Mouse (Mus musculus) liver, embryonic 13.5 days (tissue): ENCODE measurements around the gene Smagp. TPM values are rescaled to one million over a fixed set of nuclear protein-coding genes. Genes with fewer than 3 reads are reported as not detected.

Experiments used
- ATAC-seq: fragments of 200-750 bp; cut with Nextera tagmentation; 2 replicates; pipeline ENCODE4 v1.8.0; 2017; ENCODE audit warnings: low read depth, mild to moderate bottlenecking, moderate number of reproducible peaks, moderate library complexity
- DNase-seq: peaks from one replicate; pipeline ENCODE4 v3.0.0; 2022
- H3K27ac ChIP-seq: fragments of 300-500 bp; sonication (generic); 2 replicates; pipeline ENCODE4 v1.5.1; 2015; ENCODE audit warnings: moderate library complexity, mild to moderate bottlenecking, inconsistent platforms
- H3K27me3 ChIP-seq: fragments of 300-500 bp; sonication (generic); 2 replicates; pipeline ENCODE4 v1.6.1; 2015; ENCODE audit warnings: mild to moderate bottlenecking, inconsistent platforms
- H3K36me3 ChIP-seq: fragments of 300-500 bp; sonication (generic); 2 replicates; pipeline ENCODE4 v1.6.1; 2015; ENCODE audit warnings: mild to moderate bottlenecking, inconsistent platforms
- H3K4me1 ChIP-seq: fragments of 300-500 bp; sonication (generic); replicated peaks from 2 replicates; pipeline ENCODE4 v1.6.1; 2015; ENCODE audit warnings: inconsistent platforms
- H3K4me2 ChIP-seq: fragments of 300-500 bp; sonication (generic); 2 replicates; pipeline ENCODE4 v1.6.1; 2015; ENCODE audit warnings: inconsistent platforms, mild to moderate bottlenecking, moderate library complexity
- H3K4me3 ChIP-seq: fragments of 300-500 bp; sonication (generic); replicated peaks from 2 replicates; pipeline ENCODE4 v1.5.1; 2015; ENCODE audit warnings: mild to moderate bottlenecking, inconsistent platforms
- H3K9ac ChIP-seq: fragments of 300-500 bp; sonication (generic); 2 replicates; pipeline ENCODE4 v1.6.1; 2015; ENCODE audit warnings: mild to moderate bottlenecking, inconsistent platforms
- H3K9me3 ChIP-seq: fragments of 300-500 bp; sonication (generic); replicated peaks from 2 replicates; pipeline ENCODE4 v1.6.1; 2016; ENCODE audit warnings: inconsistent platforms
- WGBS: fragments of 180-500 bp; shearing (Covaris S2); methylation state at CpG from one replicate; pipeline ENCODE4 v1.1.7; 2015; ENCODE audit not compliant: insufficient replicate concordance; 5-methylcytosine and 5-hydroxymethylcytosine counted together
- polyA plus RNA-seq: library from polyadenylated mRNA; unstranded; fragments of >200 nt; fragmentation: Nextera tagmentation; extraction: Ambion mirVana; gene quantifications from 2 replicates; pipeline ENCODE4 v1.2.1, GENCODE M21; 2015

Smagp gene
- 7.7 and 7.9 TPM in 2 replicates for polyA plus RNA-seq

- ATAC-seq (peak; percentile 47), DNase-seq (no peak)
- H3K36me3 ChIP-seq: peaks cover 7% of the 10 kb centered on the region; the same call in 1 of the 2 replicates
- WGBS: under 1% methylated on average over 75 of the region's 77 CpGs
- no peak within 1 kb of the TSS for H3K27ac ChIP-seq
- peak within 1 kb of the TSS; percentile 76 for H3K4me2 ChIP-seq
- H3K9me3 ChIP-seq: no peaks in the 10 kb centered on the region
- peak within 1 kb of the TSS; percentile 59 for H3K9ac ChIP-seq
- peaks cover 38% of the 10 kb centered on the region for H3K4me1 ChIP-seq
- H3K27me3 ChIP-seq: peaks cover 60% of the 10 kb centered on the region
- H3K4me3 ChIP-seq: peak within 1 kb of the TSS; percentile 62
Measured at GRCm38 (mm10) chr15:100636700-100637501, at the start of gene Smagp. Gene Smagp, minus strand, starts transcription at chr15:100636940.

DNA sequence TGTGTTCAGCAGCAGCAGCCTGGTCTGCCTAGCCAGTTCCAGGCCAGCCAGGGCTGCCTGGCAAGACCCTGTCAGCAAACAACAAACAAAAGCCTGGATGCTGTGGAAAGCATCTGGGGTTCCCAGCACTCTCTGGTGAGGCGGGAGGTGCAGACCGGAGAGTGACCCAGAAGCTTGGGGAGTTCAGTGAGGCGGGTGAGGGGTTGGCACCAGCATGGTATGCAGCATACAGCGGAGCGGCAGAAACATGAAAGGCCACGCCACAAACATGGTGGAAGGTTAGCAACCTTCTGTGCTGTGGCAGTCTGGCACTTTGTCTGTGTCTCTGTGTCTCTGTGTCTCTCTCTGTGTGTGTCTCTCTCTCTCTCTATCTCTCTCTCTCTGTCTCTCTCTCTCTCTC, 49.7 kb upstream of the Smagp start:
- Histone ChIP-seq H3K27ac (peak overlapping the region; percentile 73), H3K4me3 (0 out of 2 replicates have a peak overlapping the region, but pooled peaks have one; percentile 27), H3K27me3 (no peaks in the 10 kb centered on the region), H3K4me2 (peak overlapping the region; percentile 49), H3K9ac (peak overlapping the region; percentile 37; the same call in 1 of the 2 replicates), H3K36me3 (no peaks in the 10 kb centered on the region), H3K4me1 (peaks cover 40% of the 10 kb centered on the region), H3K9me3 (peaks cover 4% of the 10 kb centered on the region; the same call in 1 of the 2 replicates)
- WGBS: 73% methylated on average over 6 of the region's 6 CpGs
- ATAC-seq (no peak), DNase-seq (no peak)

DNA sequence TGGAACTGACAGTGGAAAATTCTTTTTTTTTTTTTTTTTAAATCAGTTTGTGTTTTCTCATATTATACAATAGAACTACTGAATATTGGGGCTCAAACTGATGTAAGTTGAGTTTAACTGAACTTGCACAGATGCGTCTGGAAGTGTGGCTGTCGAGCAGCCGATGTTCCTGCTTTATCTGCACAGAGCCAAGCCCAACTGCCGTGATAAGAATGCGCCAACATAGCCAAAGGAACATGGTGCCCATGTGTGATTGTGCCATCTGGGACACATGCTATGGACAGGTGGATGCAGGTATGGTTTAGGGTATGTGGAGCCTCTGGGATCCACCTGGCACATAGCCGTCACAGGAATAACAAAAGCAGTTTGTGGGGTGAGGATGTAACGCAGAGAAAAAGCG, 49.1 kb upstream of the Smagp start:
- peak overlapping the region; percentile 73 for H3K27ac ChIP-seq
- H3K4me1 ChIP-seq: peaks cover 44% of the 10 kb centered on the region
- no peak for DNase-seq

DNA sequence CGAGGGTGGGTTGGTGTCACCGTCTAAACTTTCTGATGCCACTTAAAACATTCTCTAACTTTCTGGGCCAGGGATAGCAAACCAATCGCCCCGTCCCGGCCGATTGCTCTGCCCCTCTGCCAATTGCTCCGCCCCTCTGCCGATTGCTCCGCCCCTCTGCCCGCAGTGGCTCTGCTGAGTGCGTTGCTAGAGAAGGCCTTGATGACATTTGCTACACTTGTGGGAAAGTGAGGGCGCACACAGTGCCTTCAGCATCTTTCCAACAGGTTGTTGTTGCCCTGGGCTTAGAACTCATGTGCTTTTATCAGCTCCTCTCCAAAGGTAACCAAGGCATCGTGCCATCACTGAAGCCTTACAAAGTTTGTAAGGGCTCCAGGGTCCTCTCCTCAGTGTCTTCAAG, 48.5 kb upstream of the Smagp start:
- DNase-seq (no peak), ATAC-seq (peak; percentile 43; the same call in 1 of the 2 replicates)
- peak overlapping the region; percentile 39 for H3K4me2 ChIP-seq
- peak overlapping the region; percentile 7; the same call in 1 of the 2 replicates for H3K4me3 ChIP-seq
- 21% methylated on average over 13 of the region's 13 CpGs for WGBS
- peaks cover 50% of the 10 kb centered on the region for H3K4me1 ChIP-seq
- peaks cover 3% of the 10 kb centered on the region; the same call in 1 of the 2 replicates for H3K9me3 ChIP-seq
- no peaks in the 10 kb centered on the region for H3K36me3 ChIP-seq
- H3K27ac ChIP-seq: peak overlapping the region; percentile 62
- 0 out of 2 replicates have a peak overlapping the region, but pooled peaks have one; percentile 19 for H3K9ac ChIP-seq
- H3K27me3 ChIP-seq: no peaks in the 10 kb centered on the region

More for the DNA sequence above, 49.1 kb upstream of the Smagp start:
- H3K27me3 ChIP-seq: no peaks in the 10 kb centered on the region
- peak overlapping the region; percentile 49 for H3K4me2 ChIP-seq
- ATAC-seq: peak; percentile 72
- WGBS: 38% methylated on average over 8 of the region's 8 CpGs
- no peak overlapping the region for H3K9ac ChIP-seq
- H3K4me3 ChIP-seq: no peak overlapping the region
- H3K9me3 ChIP-seq: peaks cover 4% of the 10 kb centered on the region; the same call in 1 of the 2 replicates
- H3K36me3 ChIP-seq: no peaks in the 10 kb centered on the region

- Histone ChIP-seq H3K27me3 (no peaks in the 10 kb centered on the region), H3K4me1 (peaks cover 58% of the 10 kb centered on the region), H3K36me3 (no peaks in the 10 kb centered on the region), H3K4me2 (peak overlapping the region; percentile 39; the same call in 1 of the 2 replicates), H3K9ac (no peak overlapping the region), H3K27ac (no peak overlapping the region), H3K4me3 (no peak overlapping the region), H3K9me3 (no peaks in the 10 kb centered on the region)
- ATAC-seq (no peak), DNase-seq (no peak)
- 60% methylated on average over 10 of the region's 10 CpGs for WGBS
Measured at GRCm38 (mm10) chr15:100684450-100684849, 47.7 kb upstream of the Smagp start.

DNA sequence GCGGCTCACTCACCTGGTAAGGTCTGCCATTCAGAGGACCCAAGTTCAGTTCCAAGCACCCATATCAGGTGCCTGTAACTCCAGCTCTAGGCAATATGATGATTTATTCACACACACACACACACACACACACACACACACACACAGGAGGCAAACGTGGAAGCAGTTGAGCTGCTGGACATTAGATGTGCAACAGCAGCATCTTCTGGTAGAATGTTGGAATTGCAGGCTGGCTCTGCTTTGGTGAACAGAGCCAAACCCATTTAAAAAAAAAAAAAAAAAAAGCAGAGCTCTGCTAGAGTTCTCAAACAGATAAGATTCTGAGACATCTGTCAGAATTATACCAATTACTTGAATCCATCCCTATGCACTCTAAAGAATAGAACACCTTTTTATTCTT, 46.3 kb upstream of the Smagp start:
- WGBS: 44% methylated on average over 2 of the region's 2 CpGs
- H3K9ac ChIP-seq: no peak overlapping the region
- H3K27ac ChIP-seq: no peak overlapping the region
- ATAC-seq (0 out of 2 replicates have a peak, but pooled peaks have one; percentile 18), DNase-seq (peak; percentile 71)
- no peak overlapping the region for H3K4me3 ChIP-seq
- no peak overlapping the region for H3K4me2 ChIP-seq
- peaks cover 67% of the 10 kb centered on the region for H3K4me1 ChIP-seq
- H3K36me3 ChIP-seq: no peaks in the 10 kb centered on the region
- no peaks in the 10 kb centered on the region for H3K9me3 ChIP-seq
- no peaks in the 10 kb centered on the region for H3K27me3 ChIP-seq

DNA sequence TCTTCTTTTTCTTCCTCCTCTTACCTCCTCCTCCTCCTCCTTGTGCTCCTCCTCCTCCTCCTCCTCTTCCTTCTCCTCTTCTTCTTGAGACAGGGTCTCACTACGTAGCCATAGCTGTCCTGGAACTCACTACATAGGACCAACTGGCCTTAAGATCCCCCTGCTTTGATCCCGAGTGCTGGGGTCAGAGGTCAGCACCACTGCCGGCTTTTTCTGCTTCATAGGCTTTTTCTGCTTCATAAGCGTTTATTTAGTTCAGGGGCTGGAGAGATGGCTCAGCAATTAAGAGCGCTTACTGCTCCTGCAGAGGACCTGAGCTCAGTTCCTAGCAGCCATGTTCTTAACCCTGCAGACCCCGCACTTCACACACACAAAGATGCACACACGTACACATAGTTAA, 45.0 kb upstream of the Smagp start:
- Histone ChIP-seq H3K27me3 (no peaks in the 10 kb centered on the region), H3K4me1 (peaks cover 55% of the 10 kb centered on the region), H3K9me3 (no peaks in the 10 kb centered on the region), H3K27ac (no peak overlapping the region), H3K4me3 (no peak overlapping the region), H3K4me2 (no peak overlapping the region), H3K9ac (no peak overlapping the region), H3K36me3 (no peaks in the 10 kb centered on the region)
- 54% methylated on average over 7 of the region's 7 CpGs for WGBS
- DNase-seq (no peak), ATAC-seq (no peak)

DNA sequence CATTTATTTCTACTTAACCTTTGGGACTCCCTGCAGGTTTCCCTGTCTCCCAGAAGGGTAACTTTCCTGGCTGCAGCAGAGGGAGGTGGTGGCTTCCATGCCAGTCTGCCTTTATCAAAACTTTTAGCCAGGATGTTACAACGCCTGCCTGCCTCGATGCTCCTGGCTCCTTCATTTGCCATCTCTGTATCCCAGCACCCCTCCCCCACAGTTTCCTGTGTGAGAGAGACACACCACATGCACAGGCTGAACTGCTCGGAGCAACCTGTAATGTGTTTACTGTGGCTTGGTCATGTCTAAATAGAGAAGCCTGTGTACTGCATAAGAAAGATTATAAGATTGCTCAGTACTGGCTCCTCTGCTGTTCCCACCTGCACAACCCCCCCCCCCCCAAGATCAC, 43.6 kb upstream of the Smagp start:
- Histone ChIP-seq H3K36me3 (no peaks in the 10 kb centered on the region), H3K27ac (no peak overlapping the region), H3K4me1 (peaks cover 47% of the 10 kb centered on the region), H3K4me2 (no peak overlapping the region), H3K9ac (no peak overlapping the region), H3K4me3 (no peak overlapping the region), H3K27me3 (no peaks in the 10 kb centered on the region), H3K9me3 (no peaks in the 10 kb centered on the region)
- WGBS: 28% methylated on average over 3 of the region's 3 CpGs
- DNase-seq (no peak), ATAC-seq (no peak)

- ATAC-seq (no peak), DNase-seq (no peak)
- Histone ChIP-seq H3K4me2 (no peak overlapping the region), H3K27me3 (no peaks in the 10 kb centered on the region), H3K36me3 (no peaks in the 10 kb centered on the region), H3K4me3 (no peak overlapping the region), H3K27ac (no peak overlapping the region), H3K4me1 (peaks cover 47% of the 10 kb centered on the region), H3K9me3 (no peaks in the 10 kb centered on the region), H3K9ac (no peak overlapping the region)
- WGBS: 68% methylated on average over 14 of the region's 14 CpGs
Measured at GRCm38 (mm10) chr15:100679005-100679404, 42.3 kb upstream of the Smagp start.

GRCm38 (mm10) chr15:100678581-100678980, 41.8 kb upstream of the Smagp start:
- no peaks in the 10 kb centered on the region for H3K36me3 ChIP-seq
- 71% methylated on average over 12 of the region's 12 CpGs for WGBS
- peaks cover 52% of the 10 kb centered on the region for H3K4me1 ChIP-seq
- no peak overlapping the region for H3K4me2 ChIP-seq
- peak overlapping the region; percentile 38; the same call in 1 of the 2 replicates for H3K27ac ChIP-seq
- no peak overlapping the region for H3K9ac ChIP-seq
- DNase-seq: no peak
- no peaks in the 10 kb centered on the region for H3K27me3 ChIP-seq
- no peak for ATAC-seq
- H3K9me3 ChIP-seq: no peaks in the 10 kb centered on the region
- H3K4me3 ChIP-seq: no peak overlapping the region

DNA sequence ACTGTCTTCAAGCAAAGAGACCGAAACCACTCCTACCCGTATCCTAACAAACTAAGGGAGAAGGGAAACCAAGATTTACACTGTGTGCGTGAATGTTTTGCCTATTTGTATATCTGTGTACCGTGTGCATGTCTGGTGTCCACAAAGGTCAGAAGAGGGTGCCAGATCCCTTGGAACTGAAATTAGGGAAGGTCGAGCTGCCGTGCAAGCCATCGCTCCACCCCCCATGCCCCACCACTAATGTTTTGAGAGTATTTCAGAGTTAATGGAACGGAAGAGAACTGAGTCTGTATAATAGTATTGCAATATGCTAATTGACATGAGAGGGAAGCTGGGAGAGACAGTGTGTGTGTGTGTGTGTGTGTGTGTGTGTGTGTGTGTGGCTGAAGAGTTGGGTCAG, 40.9 kb upstream of the Smagp start:
- DNase-seq (no peak), ATAC-seq (no peak)
- Histone ChIP-seq H3K4me1 (peaks cover 61% of the 10 kb centered on the region), H3K9me3 (no peaks in the 10 kb centered on the region), H3K4me2 (no peak overlapping the region), H3K9ac (no peak overlapping the region), H3K4me3 (no peak overlapping the region), H3K27ac (no peak overlapping the region), H3K36me3 (no peaks in the 10 kb centered on the region), H3K27me3 (no peaks in the 10 kb centered on the region)
- 75% methylated on average over 8 of the region's 8 CpGs for WGBS
